Mouse (Mus musculus) bone marrow macrophage, adult 2 months (primary cell): ENCODE data around the gene Nlrc5.

Source experiments
- CTCF ChIP-seq: IDR thresholded peaks from 2 replicates; pipeline ENCODE4 v1.5.1; 2012; ENCODE audit warnings: low read depth, mild to moderate bottlenecking, low read length, moderate library complexity
- POLR2A ChIP-seq: IDR thresholded peaks from 2 replicates; pipeline ENCODE4 v1.6.1; 2012; ENCODE audit warnings: mild to moderate bottlenecking, low read depth, low read length, borderline replicate concordance

- no peak for TF ChIP-seq CTCF
- no peak for TF ChIP-seq POLR2A
Observed at GRCm38 (mm10) chr8:94470794-94471193, 36.6 kb downstream of the Nlrc5 start.
